Mouse (Mus musculus) C2C12 (cell line): ENCODE results near the gene Nol9.

Source experiments
- CEBPB ChIP-seq: IDR thresholded peaks from one replicate; pipeline ENCODE4 v1.6.1; 2011; ENCODE audit warnings: low read depth, mild to moderate bottlenecking, control low read depth, moderate library complexity
- CTCF ChIP-seq: IDR thresholded peaks from one replicate; pipeline ENCODE4 v1.5.1; 2011; ENCODE audit not compliant: control insufficient read depth, insufficient read depth, insufficient read length
- FOSL1 ChIP-seq: IDR thresholded peaks from one replicate; pipeline ENCODE4 v1.8.0; 2011; ENCODE audit warnings: mild to moderate bottlenecking, low read length; ENCODE audit not compliant: poor library complexity, insufficient read depth, severe bottlenecking
- MAX ChIP-seq: IDR thresholded peaks from one replicate; pipeline ENCODE4 v1.6.1; 2011; ENCODE audit warnings: mild to moderate bottlenecking, control low read depth
- MYOD1 ChIP-seq: IDR thresholded peaks from one replicate; pipeline ENCODE4 v1.6.1; 2011; ENCODE audit warnings: low read depth; ENCODE audit not compliant: control insufficient read depth, insufficient read length
- MYOG ChIP-seq: IDR thresholded peaks from one replicate; pipeline ENCODE4 v1.6.1; 2011; ENCODE audit not compliant: control insufficient read depth, insufficient read length; ENCODE audit errors: extremely low read depth
- USF1 ChIP-seq: IDR thresholded peaks from one replicate; pipeline ENCODE4 v1.6.1; 2011; ENCODE audit warnings: low read depth, mild to moderate bottlenecking, control low read depth, moderate library complexity

- TF ChIP-seq CTCF (no peak), USF1 (no peak), CEBPB (no peak), MYOD1 (no peak), FOSL1 (no peak), MYOG (no peak), MAX (no peak)
Measured at GRCm38 (mm10) chr4:152032922-152033321, 6.2 kb upstream of the Nol9 start.
